Mouse (Mus musculus) midbrain, embryonic 10.5 days (tissue): ENCODE measurements around the gene Akr1e1. TPM values are rescaled to one million over a fixed set of nuclear protein-coding genes. Genes with fewer than 3 reads are reported as not detected.
"Not testable (repeated sequence)": the region's sequence is repeated elsewhere in the genome, so short reads cannot be mapped to it uniquely, and the experiment has no call there.

Source experiments
- DNase-seq: peaks from one replicate; pipeline ENCODE4 v3.0.0-alpha.2; 2017; ENCODE audit warnings: low spot score
- H3K27ac ChIP-seq: fragments of 300-500 bp; sonication (generic); replicated peaks from 2 replicates; pipeline ENCODE4 v1.5.1; 2016; ENCODE audit warnings: mild to moderate bottlenecking
- H3K27me3 ChIP-seq: fragments of 300-500 bp; sonication (generic); 2 replicates; pipeline ENCODE4 v1.6.1; 2016; ENCODE audit warnings: low read depth, mild to moderate bottlenecking; ENCODE audit not compliant: poor library complexity, severe bottlenecking
- H3K36me3 ChIP-seq: fragments of 300-500 bp; sonication (generic); 2 replicates; pipeline ENCODE4 v1.6.1; 2016; ENCODE audit warnings: mild to moderate bottlenecking, moderate library complexity
- H3K4me1 ChIP-seq: fragments of 300-500 bp; sonication (generic); 2 replicates; pipeline ENCODE4 v1.6.1; 2016
- H3K4me3 ChIP-seq: fragments of 300-500 bp; sonication (generic); 2 replicates; pipeline ENCODE4 v1.5.1; 2016; ENCODE audit warnings: mild to moderate bottlenecking, moderate library complexity
- H3K9me3 ChIP-seq: fragments of 300-500 bp; sonication (generic); replicated peaks from 2 replicates; pipeline ENCODE4 v1.6.1; 2016; ENCODE audit warnings: mild to moderate bottlenecking
- WGBS: fragments of 180-500 bp; shearing (Covaris S2); methylation state at CpG from one replicate; pipeline ENCODE4 v1.1.7; 2016; 5-methylcytosine and 5-hydroxymethylcytosine counted together
- polyA plus RNA-seq: library from polyadenylated mRNA; unstranded; fragments of >200 nt; fragmentation: Nextera tagmentation; extraction: Ambion mirVana; gene quantifications from 2 replicates; pipeline ENCODE4 v1.2.1, GENCODE M21; 2016

The Akr1e1 gene
- polyA plus RNA-seq, result 61.2 and 65.3 TPM in 2 replicates

DNA sequence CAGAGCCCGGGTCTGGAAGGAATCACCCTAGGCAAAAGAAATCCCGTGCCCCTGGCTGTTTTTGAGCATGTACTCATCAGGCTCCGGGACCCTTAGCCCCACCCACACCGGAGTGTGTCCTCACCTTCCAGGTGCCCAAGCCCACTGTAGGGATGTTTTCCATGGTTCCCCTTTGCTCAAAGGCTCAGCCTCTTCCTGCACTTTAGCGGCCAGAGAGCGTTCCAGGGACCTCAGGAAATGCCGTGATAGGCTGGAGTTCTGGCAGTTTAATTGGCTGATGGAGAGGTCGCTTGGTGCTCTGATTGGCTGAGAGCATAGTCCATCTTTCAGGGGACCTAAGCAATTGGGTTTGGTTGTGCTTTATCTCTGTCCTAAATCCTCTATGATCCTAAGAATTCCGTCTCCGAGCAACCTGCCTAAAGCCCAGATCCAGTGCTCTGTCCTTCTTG lies at the start of gene Akr1e1:
Akr1e1 (minus strand) TSS at position 214 of the 449 bp plus-strand sequence.
- H3K27ac ChIP-seq, result peak within 1 kb of the TSS; percentile 85
- 2% methylated on average over 10 of the region's 10 CpGs for WGBS
- peak within 1 kb of the TSS; percentile 72 for H3K4me3 ChIP-seq
- H3K36me3 ChIP-seq, result 0 out of 2 replicates have a peak, but pooled peaks cover 4% of the 10 kb centered on the region
- no peaks in the 10 kb centered on the region for H3K27me3 ChIP-seq
- no peaks in the 10 kb centered on the region for H3K9me3 ChIP-seq
- DNase-seq, result peak; percentile 83
- peaks cover 6% of the 10 kb centered on the region; the same call in 1 of the 2 replicates for H3K4me1 ChIP-seq

GRCm38 (mm10) chr13:4658346-4658745 lies 49.4 kb upstream of the Akr1e1 start:
- Histone ChIP-seq H3K36me3 (no peaks in the 10 kb centered on the region), H3K27me3 (no peaks in the 10 kb centered on the region), H3K4me1 (no peaks in the 10 kb centered on the region), H3K9me3 (peaks cover 4% of the 10 kb centered on the region), H3K4me3 (no peak overlapping the region), H3K27ac (no peak overlapping the region)
- 87% methylated on average over 5 of the region's 5 CpGs for WGBS
- DNase-seq, result no peak

DNA sequence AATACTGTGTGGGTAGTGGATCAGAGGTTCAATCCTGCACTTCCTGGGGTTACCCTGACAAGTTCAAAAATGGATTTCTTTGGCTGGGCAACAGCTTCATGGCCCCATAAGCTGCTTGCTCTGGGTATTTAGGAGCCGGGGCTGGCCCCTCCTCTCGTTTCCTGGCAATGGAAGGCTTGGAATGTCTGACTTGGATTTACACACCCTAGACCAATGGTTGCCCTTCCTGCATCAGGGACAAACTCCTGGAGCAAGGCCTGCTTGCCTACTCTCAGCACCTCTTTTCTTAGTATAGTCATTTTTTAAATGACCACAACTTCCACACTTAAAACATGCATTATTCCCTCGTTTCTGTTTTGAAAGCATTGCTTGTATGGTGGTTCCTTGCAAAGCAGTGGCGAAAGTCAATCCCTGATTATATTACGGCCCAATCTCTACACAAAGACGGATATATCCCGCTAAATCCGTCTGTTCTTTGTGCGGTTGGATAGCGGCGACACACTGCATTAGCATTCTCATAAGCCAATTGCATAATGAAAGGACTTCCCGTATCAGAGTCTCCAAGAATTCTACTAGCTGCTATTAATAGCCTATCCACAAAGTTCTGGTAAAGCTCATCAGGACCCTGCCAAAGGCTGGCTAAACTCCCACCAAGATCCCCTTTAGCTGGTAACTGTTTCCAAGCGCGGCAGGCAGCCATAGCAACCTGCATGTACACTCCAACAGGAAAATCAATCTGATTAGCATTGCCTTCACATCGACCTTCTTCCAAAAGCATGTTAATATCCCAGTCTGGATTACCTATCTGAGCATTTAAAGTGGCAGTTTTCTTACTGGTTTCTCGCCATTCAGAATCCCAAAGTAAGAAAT lies 47.5 kb upstream of the Akr1e1 start:
- H3K4me3 ChIP-seq, result no peak overlapping the region
- H3K36me3 ChIP-seq, result no peaks in the 10 kb centered on the region
- DNase-seq, result no peak
- no peaks in the 10 kb centered on the region for H3K4me1 ChIP-seq
- no peak overlapping the region for H3K27ac ChIP-seq
- H3K27me3 ChIP-seq, result no peaks in the 10 kb centered on the region
- peaks cover 4% of the 10 kb centered on the region for H3K9me3 ChIP-seq
- 87% methylated on average over 16 of the region's 16 CpGs for WGBS

DNA sequence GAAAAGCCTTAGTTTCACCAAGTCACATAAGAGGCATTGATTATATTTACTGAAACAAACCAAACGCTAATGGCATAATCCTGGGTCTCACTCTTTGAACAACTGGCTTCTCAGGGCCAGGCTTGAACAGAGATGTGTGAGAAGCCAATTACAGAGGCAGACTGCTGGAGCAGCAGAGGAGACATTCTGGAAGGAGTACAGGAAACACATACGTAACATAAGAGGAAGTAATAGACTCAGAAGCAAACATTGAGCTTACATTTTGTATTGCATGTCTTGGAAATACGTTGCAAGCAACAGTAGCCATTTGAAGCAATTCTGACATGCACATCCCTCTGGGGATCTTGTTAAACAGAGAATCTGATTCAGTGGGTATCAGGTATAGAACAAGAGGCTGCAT lies 41.2 kb upstream of the Akr1e1 start:
- Histone ChIP-seq H3K9me3 (no peaks in the 10 kb centered on the region; the same call in 1 of the 2 replicates), H3K36me3 (no peaks in the 10 kb centered on the region), H3K4me3 (no peak overlapping the region), H3K4me1 (no peaks in the 10 kb centered on the region), H3K27me3 (no peaks in the 10 kb centered on the region), H3K27ac (no peak overlapping the region)
- DNase-seq, result no peak
- WGBS, result 80% methylated on average over 3 of the region's 3 CpGs

- H3K27ac ChIP-seq, result no peak overlapping the region
- no peaks in the 10 kb centered on the region for H3K4me1 ChIP-seq
- no peaks in the 10 kb centered on the region for H3K36me3 ChIP-seq
- H3K9me3 ChIP-seq, result no peaks in the 10 kb centered on the region
- H3K4me3 ChIP-seq, result no peak overlapping the region
- 93% methylated on average over 3 of the region's 3 CpGs for WGBS
- no peak for DNase-seq
- H3K27me3 ChIP-seq, result no peaks in the 10 kb centered on the region
Measured at GRCm38 (mm10) chr13:4645248-4645647, 36.3 kb upstream of the Akr1e1 start.

DNA sequence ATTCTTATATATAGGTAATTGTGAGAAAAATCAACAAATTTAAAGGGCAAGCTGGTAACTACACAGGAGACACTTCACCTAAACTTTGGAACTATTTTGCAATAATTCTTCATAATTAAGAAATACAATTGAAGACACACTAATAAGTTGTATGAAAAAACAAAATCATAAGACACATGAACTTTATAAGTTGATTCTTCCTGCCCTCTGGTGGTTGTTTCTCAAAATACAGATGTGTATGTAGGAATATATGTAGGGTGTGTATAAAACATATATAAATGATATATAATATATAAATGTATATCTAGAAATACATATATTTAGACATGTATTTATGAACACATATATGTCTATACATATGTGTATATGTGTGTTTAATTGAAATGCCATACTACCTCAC lies 1.9 kb upstream of the Akr1e1 start:
- H3K4me1 ChIP-seq, result peaks cover 6% of the 10 kb centered on the region; the same call in 1 of the 2 replicates
- H3K27me3 ChIP-seq, result no peaks in the 10 kb centered on the region
- no peak overlapping the region for H3K4me3 ChIP-seq
- DNase-seq, result no peak
- H3K36me3 ChIP-seq, result 0 out of 2 replicates have a peak, but pooled peaks cover 4% of the 10 kb centered on the region
- no peaks in the 10 kb centered on the region for H3K9me3 ChIP-seq
- no peak overlapping the region for H3K27ac ChIP-seq

GRCm38 (mm10) chr13:4608530-4608929 lies 444 bp downstream of the Akr1e1 start:
- Histone ChIP-seq H3K4me3 (peak overlapping the region; percentile 72), H3K27ac (peak overlapping the region; percentile 85), H3K9me3 (no peaks in the 10 kb centered on the region), H3K27me3 (no peaks in the 10 kb centered on the region), H3K4me1 (peaks cover 6% of the 10 kb centered on the region; the same call in 1 of the 2 replicates), H3K36me3 (0 out of 2 replicates have a peak, but pooled peaks cover 4% of the 10 kb centered on the region)
- no peak for DNase-seq
- WGBS, result 36% methylated on average over 9 of the region's 9 CpGs

GRCm38 (mm10) chr13:4606821-4607220 lies 2.2 kb downstream of the Akr1e1 start:
- WGBS, result 89% methylated on average over 4 of the region's 4 CpGs
- H3K4me1 ChIP-seq, result peaks cover 6% of the 10 kb centered on the region; the same call in 1 of the 2 replicates
- H3K9me3 ChIP-seq, result no peaks in the 10 kb centered on the region
- no peak overlapping the region for H3K4me3 ChIP-seq
- no peaks in the 10 kb centered on the region for H3K27me3 ChIP-seq
- peaks cover 17% of the 10 kb centered on the region for H3K36me3 ChIP-seq
- DNase-seq, result no peak
- no peak overlapping the region for H3K27ac ChIP-seq

DNA sequence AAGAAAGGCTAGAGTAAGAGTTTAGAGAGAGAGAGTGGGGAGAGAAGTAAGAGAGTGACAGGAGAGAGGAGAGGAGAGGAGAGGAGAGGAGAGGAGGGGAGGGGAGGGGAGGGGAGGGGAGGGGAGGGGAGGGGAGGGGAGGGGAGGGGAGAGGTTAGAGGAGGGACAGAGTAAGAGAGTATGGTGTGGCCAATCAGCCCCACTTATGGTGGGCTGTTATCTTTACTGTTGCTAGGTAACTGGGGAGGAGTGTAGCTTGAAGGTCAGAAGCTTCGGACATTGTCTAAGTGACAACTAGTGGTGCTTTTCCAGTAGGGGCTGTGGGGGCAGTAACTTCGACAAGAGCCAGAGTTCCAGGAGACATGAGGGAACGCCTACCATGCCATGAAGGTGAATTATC lies 5.5 kb downstream of the Akr1e1 start:
- DNase-seq, H3K27me3 ChIP-seq, H3K4me3 ChIP-seq, H3K4me1 ChIP-seq, H3K9me3 ChIP-seq, H3K27ac ChIP-seq: not testable (repeated sequence)
- WGBS, result 82% methylated on average over 3 of the region's 3 CpGs
- peaks cover 50% of the 10 kb centered on the region for H3K36me3 ChIP-seq

- no peaks in the 10 kb centered on the region for H3K36me3 ChIP-seq
- H3K27me3 ChIP-seq, result no peaks in the 10 kb centered on the region
- 94% methylated on average over 1 of the region's 1 CpGs for WGBS
- no peak overlapping the region for H3K27ac ChIP-seq
- H3K9me3 ChIP-seq, result no peaks in the 10 kb centered on the region
- no peak for DNase-seq
- H3K4me3 ChIP-seq, result no peak overlapping the region
- H3K4me1 ChIP-seq, result no peaks in the 10 kb centered on the region
Measured at GRCm38 (mm10) chr13:4576921-4577320, 32.1 kb downstream of the Akr1e1 start.

DNA sequence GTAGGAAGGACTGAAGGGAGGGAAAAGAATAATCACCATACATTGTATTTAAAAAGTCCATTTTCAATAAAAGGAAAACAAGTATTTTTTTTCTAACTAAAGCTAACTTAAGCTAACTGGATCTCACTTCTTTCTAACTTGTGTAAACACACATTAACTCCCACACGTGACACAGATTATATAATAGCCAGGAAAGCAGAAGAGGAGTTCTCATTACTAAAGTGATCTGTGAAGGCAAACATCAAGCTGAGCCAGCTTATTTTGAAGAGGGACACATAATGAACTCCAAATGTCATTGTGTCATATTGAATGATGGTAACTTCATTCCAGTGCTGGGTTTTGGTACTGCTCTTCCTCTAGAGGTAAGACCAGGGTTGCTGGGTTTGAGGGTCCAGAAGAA lies 35.1 kb downstream of the Akr1e1 start, which contains the start of gene Akr1c21:
Akr1c21 (plus strand) TSS at position 205 of the 400 bp plus-strand sequence.
- H3K27me3 ChIP-seq, result no peaks in the 10 kb centered on the region
- H3K4me1 ChIP-seq, result no peaks in the 10 kb centered on the region
- H3K4me3 ChIP-seq, result no peak within 1 kb of the TSS
- H3K27ac ChIP-seq, result no peak within 1 kb of the TSS
- H3K36me3 ChIP-seq, result no peaks in the 10 kb centered on the region
- no peak for DNase-seq
- no peaks in the 10 kb centered on the region for H3K9me3 ChIP-seq
- 84% methylated on average over 1 of the region's 1 CpGs for WGBS

DNA sequence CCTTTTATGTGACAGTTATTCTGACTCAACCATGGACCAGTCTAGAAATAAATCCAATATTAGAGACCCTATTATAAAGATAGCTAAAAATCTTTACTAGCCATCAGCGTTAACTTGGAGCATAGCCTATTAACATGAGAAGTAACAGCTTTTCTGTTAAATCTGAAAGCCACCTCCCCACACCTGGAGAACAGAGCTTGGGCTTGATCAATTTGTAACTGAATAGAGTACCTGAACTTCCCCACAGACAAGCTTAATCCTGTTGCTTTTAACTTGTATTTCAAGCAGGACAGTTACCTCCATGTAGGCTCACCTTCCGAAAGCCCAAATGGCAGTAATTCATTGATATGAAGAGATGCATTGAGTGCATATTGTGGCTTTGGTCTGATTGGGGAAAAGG lies 43.0 kb downstream of the Akr1e1 start:
- 85% methylated on average over 2 of the region's 2 CpGs for WGBS
- H3K27me3 ChIP-seq, result no peaks in the 10 kb centered on the region
- H3K27ac ChIP-seq, result no peak overlapping the region
- H3K9me3 ChIP-seq, result no peaks in the 10 kb centered on the region
- no peaks in the 10 kb centered on the region for H3K4me1 ChIP-seq
- DNase-seq, result no peak
- no peaks in the 10 kb centered on the region for H3K36me3 ChIP-seq
- H3K4me3 ChIP-seq, result no peak overlapping the region

DNA sequence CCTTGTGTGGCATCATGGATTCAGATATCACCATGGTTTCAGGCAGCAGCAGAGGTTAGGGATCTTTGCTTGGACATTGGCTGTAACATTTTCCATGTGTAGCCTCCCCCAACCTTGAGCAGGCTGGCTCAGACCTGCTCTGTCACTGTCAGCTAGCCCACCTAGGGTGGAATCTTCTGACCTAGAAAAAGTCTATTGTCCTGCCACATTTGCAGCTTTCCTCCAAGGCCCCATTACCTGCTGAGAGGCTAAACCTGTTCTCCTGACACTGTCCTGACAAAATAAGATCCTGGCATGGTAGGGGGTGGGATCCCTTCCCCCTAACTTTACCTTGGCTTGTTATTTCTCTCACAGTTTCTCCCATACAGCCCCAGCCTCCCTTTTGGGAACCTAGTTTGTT lies 48.5 kb downstream of the Akr1e1 start:
- Histone ChIP-seq H3K4me1 (no peaks in the 10 kb centered on the region), H3K27me3 (no peaks in the 10 kb centered on the region), H3K36me3 (no peaks in the 10 kb centered on the region), H3K27ac (no peak overlapping the region), H3K9me3 (no peaks in the 10 kb centered on the region), H3K4me3 (no peak overlapping the region)
- DNase-seq, result no peak
